22 mouse cellular contexts compared by ENCODE assay signal in the genomic region with DNA sequence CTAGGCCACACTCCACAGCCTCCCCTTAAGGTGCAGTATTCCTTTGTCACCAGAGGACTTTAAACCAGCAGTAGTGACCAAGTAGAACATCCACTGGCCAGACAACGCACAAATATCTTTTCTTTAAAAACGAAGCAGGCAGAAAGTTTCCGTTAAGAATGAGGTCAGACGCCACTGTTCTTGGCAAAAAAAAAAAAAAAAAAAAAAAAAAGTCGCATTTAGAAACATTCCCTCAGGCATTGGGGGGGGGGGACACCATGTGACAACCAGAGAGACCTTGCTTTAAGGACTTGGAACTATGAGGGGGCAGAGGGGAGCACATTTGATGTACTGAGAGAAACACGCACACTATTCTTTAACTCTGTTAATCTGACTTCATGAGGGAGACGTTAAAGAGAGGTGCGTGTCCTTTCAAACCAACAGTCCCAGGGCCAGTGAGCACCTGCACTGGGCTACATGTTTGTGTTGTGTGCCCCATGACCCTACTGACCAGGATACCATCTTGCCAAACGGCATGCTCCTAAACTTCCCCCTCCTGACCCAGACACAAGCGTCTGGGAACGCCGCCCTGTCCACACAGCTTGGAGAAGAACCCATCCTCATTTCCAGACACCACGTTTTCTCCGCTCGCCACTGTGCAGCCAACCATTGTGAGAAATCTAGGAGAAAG. TPM values are rescaled to one million over a fixed set of nuclear protein-coding genes. Genes with fewer than 3 reads are reported as not detected.
DNase-seq lines count a peak whose midpoint lies in the region; ATAC-seq and TF ChIP-seq lines count a peak whose summit lies in the region.
"Had no signal": no experiment of that assay in that cellular context is flagged by ENCODE, and none has a peak within 500 bp of the region (broad histone marks: within the 10 kb centered on the region; RNA-seq: fewer than 3 reads in every experiment).

No protein-coding gene starts in this region.

- no peak for TF ChIP-seq CTCF in hindbrain, postnatal 0 days (IDR thresholded peaks at IDR 0.05; ENCODE audit: low read depth)

- H3K4me1 ChIP-seq in hindbrain, embryonic 11.5 days (replicated peaks; ENCODE audit: control insufficient read depth, insufficient read depth, low read length), result peaks cover 10% of the 10 kb centered on the region
- no peaks in the 10 kb centered on the region for H3K4me1 ChIP-seq in hindbrain, postnatal 0 days (ENCODE audit: insufficient read depth, low read length)
- H3K4me1 ChIP-seq in midbrain, embryonic 11.5 days (ENCODE audit: control insufficient read depth, insufficient read depth, low read length), result peaks cover 46% of the 10 kb centered on the region
- peaks cover 14% of the 10 kb centered on the region for H3K4me1 ChIP-seq in midbrain, embryonic 15.5 days
- peaks cover 16% of the 10 kb centered on the region for H3K4me1 ChIP-seq in embryonic facial prominence, embryonic 11.5 days (ENCODE audit: control insufficient read depth, insufficient read depth, low read length)

- H3K4me2 ChIP-seq in hindbrain, embryonic 11.5 days (replicated peaks; ENCODE audit: low read depth, low read length), result no peak overlapping the region
- no peak overlapping the region for H3K4me2 ChIP-seq in hindbrain, postnatal 0 days (ENCODE audit: low read depth, low read length)
- no peak overlapping the region for H3K4me2 ChIP-seq in midbrain, embryonic 11.5 days
- no peak overlapping the region for H3K4me2 ChIP-seq in midbrain, embryonic 15.5 days
- H3K4me2 ChIP-seq in embryonic facial prominence, embryonic 11.5 days (ENCODE audit: low read depth, low read length), result no peak overlapping the region; the same call in 1 of the 2 replicates
- H3K4me2 ChIP-seq: heart, embryonic 12.5 days; hindbrain, embryonic 15.5 days had no signal

- no peak overlapping the region for H3K4me3 ChIP-seq in hindbrain, embryonic 11.5 days (ENCODE audit: low read depth, low read length)
- H3K4me3 ChIP-seq in hindbrain, postnatal 0 days (ENCODE audit: low read length), result no peak overlapping the region
- H3K4me3 ChIP-seq in midbrain, embryonic 11.5 days (ENCODE audit: low read depth, low read length), result no peak overlapping the region
- no peak overlapping the region for H3K4me3 ChIP-seq in midbrain, embryonic 15.5 days
- H3K4me3 ChIP-seq in embryonic facial prominence, embryonic 11.5 days (ENCODE audit: low read depth, low read length), result no peak overlapping the region
- no peak overlapping the region for H3K4me3 ChIP-seq in macrophage (ENCODE audit: inconsistent target)
- H3K4me3 ChIP-seq: heart, embryonic 12.5 days; hindbrain, embryonic 15.5 days; neural tube, embryonic 12.5 days had no signal

- peak; percentile 16 for DNase-seq in hindbrain, embryonic 11.5 days (ENCODE audit: low spot score)
- no peak for DNase-seq in hindbrain, postnatal 0 days (ENCODE audit: low spot score)
- DNase-seq in midbrain, embryonic 11.5 days (ENCODE audit: low spot score, missing footprints), result no peak
- no peak for DNase-seq in embryonic facial prominence, embryonic 11.5 days (ENCODE audit: low spot score)
- no peak for DNase-seq in cerebellum, adult 9-10 months
- DNase-seq in adrenal gland, adult (ENCODE audit: inconsistent age in 2 of 2, low spot score in 1 of 2), result no peak
- DNase-seq: adrenal gland, postnatal 25 days; cerebellum, adult 18-20 months; cerebellum, postnatal 36 days; gastrocnemius, postnatal 36 days; layer of hippocampus, postnatal 36 days; lung, postnatal 10 days; right cerebral cortex, adult 18-20 months had no signal

- no peak overlapping the region for H3K27ac ChIP-seq in hindbrain, embryonic 11.5 days (ENCODE audit: low read depth, low read length)
- H3K27ac ChIP-seq in hindbrain, postnatal 0 days, result no peak overlapping the region
- H3K27ac ChIP-seq in midbrain, embryonic 11.5 days (ENCODE audit: low read depth, low read length), result no peak overlapping the region
- no peak overlapping the region for H3K27ac ChIP-seq in midbrain, embryonic 15.5 days
- 0 out of 2 replicates have a peak overlapping the region, but pooled peaks have one; percentile 7 for H3K27ac ChIP-seq in embryonic facial prominence, embryonic 11.5 days (replicated peaks; ENCODE audit: low read depth, low read length)
- peak overlapping the region; percentile 58 for H3K27ac ChIP-seq in macrophage
- H3K27ac ChIP-seq: hindbrain, embryonic 15.5 days; kidney, postnatal 0 days; neural tube, embryonic 12.5 days had no signal

- H3K9me3 ChIP-seq in hindbrain, embryonic 11.5 days (ENCODE audit: control insufficient read depth, low read length), result no peaks in the 10 kb centered on the region
- no peaks in the 10 kb centered on the region for H3K9me3 ChIP-seq in hindbrain, postnatal 0 days (ENCODE audit: low read length)
- H3K9me3 ChIP-seq in midbrain, embryonic 11.5 days (ENCODE audit: control insufficient read depth, low read length), result no peaks in the 10 kb centered on the region
- no peaks in the 10 kb centered on the region for H3K9me3 ChIP-seq in midbrain, embryonic 15.5 days
- H3K9me3 ChIP-seq in embryonic facial prominence, embryonic 11.5 days (replicated peaks; ENCODE audit: control insufficient read depth, low read length), result no peaks in the 10 kb centered on the region
- H3K9me3 ChIP-seq: heart, embryonic 12.5 days; hindbrain, embryonic 15.5 days; neural tube, embryonic 12.5 days had no signal

- H3K79me2 ChIP-seq in macrophage (ENCODE audit: inconsistent target), result no peaks in the 10 kb centered on the region

- ATAC-seq in hindbrain, embryonic 11.5 days (ENCODE audit: low FRiP score), result no peak
- ATAC-seq in hindbrain, postnatal 0 days, result no peak
- no peak for ATAC-seq in midbrain, embryonic 11.5 days (ENCODE audit: low FRiP score)
- ATAC-seq in midbrain, embryonic 15.5 days (replicated peaks), result no peak
- ATAC-seq in embryonic facial prominence, embryonic 11.5 days (replicated peaks; ENCODE audit: insufficient number of reproducible peaks, low FRiP score, low TSS enrichment, low read depth), result no peak; the same call in 1 of the 2 replicates
- ATAC-seq: forebrain, embryonic 16.5 days; intestine, postnatal 0 days had no signal

- H3K9ac ChIP-seq in hindbrain, embryonic 11.5 days (ENCODE audit: low read depth, low read length), result no peak overlapping the region
- no peak overlapping the region for H3K9ac ChIP-seq in hindbrain, postnatal 0 days (replicated peaks; ENCODE audit: low read length)
- H3K9ac ChIP-seq in midbrain, embryonic 11.5 days (ENCODE audit: low read length), result peak overlapping the region; percentile 30
- no peak overlapping the region for H3K9ac ChIP-seq in midbrain, embryonic 15.5 days
- H3K9ac ChIP-seq in embryonic facial prominence, embryonic 11.5 days (replicated peaks; ENCODE audit: low read length), result no peak overlapping the region
- H3K9ac ChIP-seq: heart, embryonic 12.5 days; hindbrain, embryonic 15.5 days; neural tube, embryonic 12.5 days had no signal

- 63% methylated on average over 15 of the region's 15 CpGs for WGBS in hindbrain, embryonic 11.5 days
- WGBS in hindbrain, postnatal 0 days, result 72% methylated on average over 15 of the region's 15 CpGs
- 64% methylated on average over 15 of the region's 15 CpGs for WGBS in midbrain, embryonic 11.5 days
- WGBS in midbrain, embryonic 15.5 days, result 69% methylated on average over 15 of the region's 15 CpGs
- 42% methylated on average over 15 of the region's 15 CpGs for WGBS in embryonic facial prominence, embryonic 11.5 days
- WGBS in macrophage (ENCODE audit: missing documents), result 78% methylated on average over 15 of the region's 15 CpGs

- no peaks in the 10 kb centered on the region for H3K27me3 ChIP-seq in hindbrain, embryonic 11.5 days (ENCODE audit: control insufficient read depth, insufficient read depth, low read length)
- H3K27me3 ChIP-seq in hindbrain, postnatal 0 days (ENCODE audit: insufficient read depth, low read length), result no peaks in the 10 kb centered on the region
- no peaks in the 10 kb centered on the region for H3K27me3 ChIP-seq in midbrain, embryonic 11.5 days (ENCODE audit: control insufficient read depth, insufficient read depth, low read length)
- no peaks in the 10 kb centered on the region for H3K27me3 ChIP-seq in midbrain, embryonic 15.5 days (replicated peaks)
- H3K27me3 ChIP-seq in embryonic facial prominence, embryonic 11.5 days (ENCODE audit: control insufficient read depth, insufficient read depth, low read length), result no peaks in the 10 kb centered on the region
- H3K27me3 ChIP-seq: hindbrain, embryonic 15.5 days; neural tube, embryonic 12.5 days had no signal

- H3K36me3 ChIP-seq in hindbrain, embryonic 11.5 days (ENCODE audit: control insufficient read depth, insufficient read depth, low read length), result no peaks in the 10 kb centered on the region
- no peaks in the 10 kb centered on the region for H3K36me3 ChIP-seq in hindbrain, postnatal 0 days (ENCODE audit: insufficient read depth, low read length)
- H3K36me3 ChIP-seq in midbrain, embryonic 11.5 days (ENCODE audit: control insufficient read depth, insufficient read depth, low read length), result no peaks in the 10 kb centered on the region
- no peaks in the 10 kb centered on the region for H3K36me3 ChIP-seq in midbrain, embryonic 15.5 days (replicated peaks)
- H3K36me3 ChIP-seq in embryonic facial prominence, embryonic 11.5 days (replicated peaks; ENCODE audit: control insufficient read depth, insufficient read depth, low read depth, low read length), result no peaks in the 10 kb centered on the region
- no peaks in the 10 kb centered on the region for H3K36me3 ChIP-seq in macrophage (ENCODE audit: inconsistent target)
- H3K36me3 ChIP-seq: heart, embryonic 12.5 days; hindbrain, embryonic 15.5 days; neural tube, embryonic 12.5 days had no signal

RNA-seq across cellular contexts. Expression of a gene that starts 14.0 kb away (rescaled TPM):
- 8.4 and 10.6 TPM in 2 replicates for polyA plus RNA-seq in hindbrain, embryonic 11.5 days (2014; fragmentation: Nextera tagmentation; extraction: Ambion mirVana)
- 11.2 and 13.5 TPM in 2 replicates for total RNA-seq in hindbrain, postnatal 0 days (2014; rRNA removed)
- 5.4 and 6.8 TPM in 2 replicates for polyA plus RNA-seq in hindbrain, postnatal 0 days (2015; fragmentation: Nextera tagmentation; extraction: Ambion mirVana)
- polyA plus RNA-seq in midbrain, embryonic 11.5 days (2014; fragmentation: Nextera tagmentation; extraction: Ambion mirVana), result 14.0 and 15.0 TPM in 2 replicates
- polyA plus RNA-seq in midbrain, embryonic 15.5 days (2015; fragmentation: Nextera tagmentation; extraction: Ambion mirVana), result 7.9 and 8.0 TPM in 2 replicates
- polyA plus RNA-seq in embryonic facial prominence, embryonic 11.5 days (2014; fragmentation: Nextera tagmentation; extraction: Ambion mirVana), result 3.0 and 4.8 TPM in 2 replicates
- 1 to 10 TPM in 13 of 26 experiments, under 1 TPM in 7, not detected in 6; 0.26 to 9.3 (median 2.4) TPM for total RNA-seq in macrophage (2018; cell fraction: chromatin; rRNA removed)
- 1 to 10 TPM in 11 of 26 experiments, under 1 TPM in 14, not detected in 1; 0.03 to 1.9 (median 0.43) TPM for total RNA-seq in macrophage (2018; cell fraction: cytosol; rRNA removed)
- total RNA-seq in macrophage (2018; cell fraction: nucleus; rRNA removed), result 10 to 100 TPM in 1 of 26 experiments, 1 to 10 TPM in 10, under 1 TPM in 12, not detected in 3; 0.06 to 14.4 (median 0.72) TPM
- 0.34 to 1.2 TPM (median 0.62 TPM) in 3 replicates for polyA plus RNA-seq in macrophage (2018)
- polyA plus RNA-seq: C2C12 had no signal

Comparison
In these comparisons a context has a peak if more than half of its experiments do, and no peak if none do; other contexts are left out.
1. H3K27ac ChIP-seq: peak in embryonic facial prominence, embryonic 11.5 days (single experiment) and macrophage (single experiment); none in hindbrain, embryonic 11.5 days (single experiment), hindbrain, postnatal 0 days (single experiment), midbrain, embryonic 11.5 days (single experiment) and midbrain, embryonic 15.5 days (single experiment).